Mouse (Mus musculus): ENCODE data around the gene Tex52.

DNA sequence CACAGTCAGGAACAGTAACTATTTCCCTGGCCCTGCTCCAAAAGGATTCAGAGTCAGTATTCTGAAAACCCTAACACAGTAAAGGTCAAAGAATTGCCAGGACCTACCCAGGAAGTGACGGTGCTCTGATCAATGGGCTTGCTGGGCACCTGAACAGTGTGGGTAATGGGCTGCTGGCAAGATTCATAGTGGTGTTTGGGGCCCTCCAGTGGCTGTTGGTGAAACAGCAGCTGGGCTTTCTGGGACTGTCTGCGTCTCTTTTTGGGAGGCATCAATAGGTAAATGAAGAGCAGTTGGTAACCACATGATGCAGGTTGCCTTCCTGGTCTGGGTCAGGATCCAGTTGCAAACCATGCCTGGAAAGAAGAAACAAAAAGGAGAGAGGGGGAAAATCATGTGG is 16.3 kb upstream of the Tex52 start:
- no peak for TF ChIP-seq E2F4 (IDR thresholded peaks at IDR 0.05; ENCODE audit: insufficient replicate concordance, low read depth, low read length)
- peak; percentile 68 to 85 for TF ChIP-seq CTCF (conservative IDR thresholded peaks at IDR 0.05 in 1 of 2, IDR thresholded peaks at IDR 0.05 in 1 of 2; ENCODE audit: low read depth in 2 of 2, low read length in 2 of 2)
- TF ChIP-seq POLR2A (IDR thresholded peaks at IDR 0.05; ENCODE audit: low read depth, low read length): no peak
- peak; percentile 62 for TF ChIP-seq SMC3 (IDR thresholded peaks at IDR 0.05; ENCODE audit: low read depth, low read length)
- TF ChIP-seq ZNF384 (IDR thresholded peaks at IDR 0.05; ENCODE audit: low read depth, low read length): no peak
- TF ChIP-seq MXI1 (IDR thresholded peaks at IDR 0.05; ENCODE audit: low read depth, low read length): no peak
- TF ChIP-seq ZC3H11A (IDR thresholded peaks at IDR 0.05; ENCODE audit: low read depth, low read length): no peak
- TF ChIP-seq RAD21 (IDR thresholded peaks at IDR 0.05; ENCODE audit: low read depth, low read length): peak; percentile 73
- TF ChIP-seq CHD1 (IDR thresholded peaks at IDR 0.05; ENCODE audit: low read depth, low read length): no peak
- TF ChIP-seq TCF12 (IDR thresholded peaks at IDR 0.05; ENCODE audit: low read depth, low read length): no peak
- TF ChIP-seq MEF2A (IDR thresholded peaks at IDR 0.05; ENCODE audit: borderline replicate concordance, low read depth, low read length): no peak
- no peak for TF ChIP-seq MAX (IDR thresholded peaks at IDR 0.05; ENCODE audit: low read length)
